Mouse (Mus musculus) kidney, adult 8-10 months (tissue): ENCODE results near the gene Prcc.
"Not testable (repeated sequence)": the region's sequence is repeated elsewhere in the genome, so short reads cannot be mapped to it uniquely, and the experiment has no call there.

Experiments used
- DNase-seq, 2 experiments: peaks; one replicate each; pipeline ENCODE4 v3.0.0; 2022

The Prcc gene

GRCm38 (mm10) chr3:87844981-87845380, 40.4 kb downstream of the Prcc start:
- no peak for DNase-seq

DNA sequence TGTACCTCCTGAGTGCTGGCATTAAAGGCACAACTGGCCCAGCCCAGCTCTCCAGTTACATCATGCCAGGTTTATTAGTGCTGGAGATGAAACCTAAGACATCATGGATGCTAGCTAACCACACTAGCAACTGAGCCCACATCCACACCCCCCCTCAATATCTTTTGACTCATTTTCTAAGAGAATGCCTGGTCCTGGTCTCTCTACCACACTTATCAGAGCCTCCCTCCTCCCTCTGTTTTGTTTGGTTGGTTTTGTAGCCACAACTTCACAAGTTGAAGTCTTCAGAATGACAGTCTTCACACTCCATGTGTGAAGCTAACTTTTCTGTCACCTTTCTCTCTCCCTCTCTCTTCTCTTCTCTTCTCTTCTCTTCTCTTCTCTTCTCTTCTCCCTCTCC, 44.5 kb downstream of the Prcc start:
- DNase-seq = no peak

GRCm38 (mm10) chr3:87838622-87839021, 46.8 kb downstream of the Prcc start:
- DNase-seq = peak; percentile 50 to 83

DNA sequence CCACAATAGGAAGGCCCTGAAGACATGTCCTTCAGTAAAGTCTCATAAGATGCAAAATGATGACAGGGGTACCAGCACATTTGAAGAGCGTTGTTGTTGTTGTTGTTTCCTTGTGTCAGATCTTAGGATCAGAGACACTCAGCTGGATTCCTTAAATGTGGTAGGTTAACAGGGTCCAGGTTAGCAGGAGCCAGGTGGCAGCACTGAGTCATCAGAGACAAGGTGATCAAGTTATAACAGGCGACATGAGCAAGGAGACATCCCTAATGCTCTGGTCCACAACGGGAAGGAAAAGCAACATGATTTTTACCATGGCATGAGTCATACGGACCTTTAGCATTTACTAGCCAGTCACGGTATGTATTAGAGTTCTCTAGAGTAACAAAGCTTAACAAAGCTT, 51.9 kb downstream of the Prcc start:
- DNase-seq = peak in 1 of 2 experiments; percentile 23

GRCm38 (mm10) chr3:87832109-87832859, 53.1 kb downstream of the Prcc start:
- no peak for DNase-seq

- no peak for DNase-seq
Measured at GRCm38 (mm10) chr3:87829025-87829424, 56.4 kb downstream of the Prcc start.

- no peak for DNase-seq
Measured at GRCm38 (mm10) chr3:87828435-87828834, 57.0 kb downstream of the Prcc start.

DNA sequence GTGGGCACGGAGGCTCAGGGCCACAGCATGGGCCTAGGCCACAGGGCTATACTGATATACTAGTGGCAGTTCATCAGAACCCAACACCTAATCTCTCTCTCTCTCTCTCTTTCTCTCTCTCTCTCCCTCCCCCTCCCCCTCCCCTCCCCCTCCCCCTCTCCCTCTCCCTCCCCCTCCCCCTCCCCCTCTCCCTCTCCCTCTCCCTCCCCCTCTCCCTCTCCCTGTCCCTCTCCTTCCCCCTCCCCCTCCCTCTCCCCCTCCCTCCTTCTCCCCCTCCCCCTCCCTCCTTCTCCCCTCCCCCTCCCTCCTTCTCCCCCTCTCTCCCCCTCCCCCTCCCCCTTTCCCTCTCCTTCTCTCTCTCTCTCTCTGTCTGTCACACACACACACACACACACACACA, 61.2 kb downstream of the Prcc start, which contains the start of gene Pear1:
Gene Pear1, minus strand, starts transcription at position 101 of the 400 bp plus-strand sequence.
- DNase-seq = not testable (repeated sequence)

- no peak for DNase-seq
Measured at GRCm38 (mm10) chr3:87818226-87818625, 67.2 kb downstream of the Prcc start.

GRCm38 (mm10) chr3:87816646-87817093, 68.7 kb downstream of the Prcc start:
- peak; percentile 63 to 82 for DNase-seq

DNA sequence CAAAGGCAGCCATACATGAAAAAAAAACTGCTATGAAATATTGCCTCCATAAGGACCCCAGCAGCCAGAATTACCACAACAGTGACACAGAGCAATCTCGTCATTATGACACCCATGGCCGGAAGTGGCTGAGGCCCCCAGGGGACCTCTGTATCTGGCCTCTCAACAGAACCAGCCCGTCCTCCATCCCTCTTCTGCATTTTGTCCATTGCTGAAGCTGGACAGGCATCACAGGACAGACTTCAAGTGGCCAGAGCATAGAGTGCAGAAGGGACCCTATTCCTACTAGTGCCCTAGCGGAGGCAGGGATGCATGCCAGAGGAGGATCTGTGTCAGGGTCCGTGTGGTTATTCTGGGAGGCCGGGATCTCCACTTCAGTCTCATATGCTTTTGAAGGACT, 69.2 kb downstream of the Prcc start:
- DNase-seq = no peak

DNA sequence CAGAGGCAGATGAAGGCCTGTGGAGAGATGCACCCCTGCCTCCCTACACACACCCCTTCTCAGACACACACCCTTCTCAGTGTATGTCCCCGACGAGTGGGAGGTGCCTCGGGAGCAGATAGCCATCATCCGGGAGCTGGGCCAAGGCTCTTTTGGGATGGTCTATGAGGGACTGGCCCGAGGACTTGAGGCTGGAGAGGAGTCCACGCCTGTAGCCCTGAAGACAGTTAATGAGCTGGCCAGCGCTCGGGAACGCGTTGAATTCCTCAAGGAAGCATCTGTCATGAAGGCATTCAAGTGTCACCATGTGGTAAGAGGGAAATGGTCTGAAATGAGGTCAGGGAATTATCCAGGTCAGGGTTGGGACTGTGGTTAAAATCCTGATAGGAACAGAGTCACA, 72.5 kb downstream of the Prcc start:
- peak in 1 of 2 experiments; percentile 19 for DNase-seq

GRCm38 (mm10) chr3:87812413-87812812, 73.0 kb downstream of the Prcc start:
- DNase-seq = no peak

GRCm38 (mm10) chr3:87811297-87811696, 74.1 kb downstream of the Prcc start:
- no peak for DNase-seq

GRCm38 (mm10) chr3:87809322-87809962, 76.0 kb downstream of the Prcc start:
- DNase-seq = peak; percentile 17 to 30
